Mouse (Mus musculus): ENCODE data around the gene Zfp804b. TPM values are rescaled to one million over a fixed set of nuclear protein-coding genes. Genes with fewer than 3 reads are reported as not detected.

Gene Zfp804b
- polyA plus RNA-seq, 1 experiment from 2014 or later = 0.29 TPM

DNA sequence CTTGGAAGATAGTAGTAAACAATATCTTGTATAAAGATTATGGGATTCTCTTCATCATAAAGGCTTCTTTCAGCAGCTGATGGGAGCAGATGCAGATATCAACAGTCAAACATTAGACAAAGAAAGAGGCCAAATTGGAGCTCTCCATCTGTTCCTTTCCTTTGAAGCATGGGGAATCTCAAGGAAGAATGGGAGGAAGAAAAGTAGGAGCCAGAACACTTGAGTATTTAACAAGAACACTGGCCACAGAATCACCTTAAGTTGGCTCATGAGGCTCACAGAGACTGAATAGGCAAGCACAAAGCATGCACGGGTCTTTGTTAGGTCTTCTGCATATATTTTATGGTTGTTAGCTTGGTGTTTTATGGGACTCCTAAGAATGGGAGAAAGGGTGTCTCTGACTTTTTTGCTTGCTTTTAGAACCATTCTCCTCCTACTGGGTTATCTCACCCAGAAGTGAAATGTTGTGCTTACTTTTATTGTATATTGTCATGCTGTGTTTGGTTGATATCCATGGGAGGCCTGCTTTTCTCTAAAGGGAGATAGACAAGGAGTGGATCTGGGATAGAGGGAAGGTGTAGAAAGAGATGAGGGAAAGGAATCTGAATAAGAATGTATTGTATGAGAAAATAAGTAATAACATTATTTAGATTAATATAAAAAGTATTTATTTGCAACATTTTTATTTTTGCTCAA lies 270.5 kb downstream of the Zfp804b start:
- 78% methylated on average over 1 of the region's 1 CpGs for WGBS
- no peak overlapping the region for H3K9ac ChIP-seq
- no peaks in the 10 kb centered on the region for H3K4me1 ChIP-seq
- H3K27ac ChIP-seq = no peak overlapping the region
- no peak overlapping the region for H3K4me2 ChIP-seq (replicated peaks)
- no peak for ATAC-seq (ENCODE audit: insufficient number of reproducible peaks, insufficient read depth, low FRiP score, low TSS enrichment)
- no peaks in the 10 kb centered on the region for H3K9me3 ChIP-seq
- H3K27me3 ChIP-seq = no peaks in the 10 kb centered on the region
- H3K4me3 ChIP-seq = no peak overlapping the region
- H3K36me3 ChIP-seq = no peaks in the 10 kb centered on the region

DNA sequence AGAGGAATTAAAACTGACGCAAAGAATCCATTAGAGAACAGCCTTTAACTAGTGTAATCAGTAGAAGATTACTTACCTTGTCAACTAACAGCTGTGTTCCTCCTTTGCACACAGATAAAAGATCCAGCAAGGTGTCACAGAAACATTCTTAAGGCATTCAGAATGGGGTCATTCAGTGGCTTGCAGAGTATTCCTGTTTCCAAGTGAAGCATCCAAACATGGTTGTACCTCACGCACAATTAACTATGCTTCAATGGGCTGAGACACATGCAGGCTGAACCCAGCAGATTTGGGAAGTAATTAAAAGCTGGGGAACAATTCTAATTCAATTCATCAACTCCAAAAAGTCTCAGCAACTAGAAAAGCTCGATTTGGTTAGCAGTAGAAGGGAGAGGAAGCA lies 337.1 kb downstream of the Zfp804b start:
- no peak overlapping the region for H3K27ac ChIP-seq
- no peaks in the 10 kb centered on the region for H3K27me3 ChIP-seq
- ATAC-seq (ENCODE audit: insufficient number of reproducible peaks, insufficient read depth, low FRiP score, low TSS enrichment) = no peak
- H3K36me3 ChIP-seq = no peaks in the 10 kb centered on the region
- no peaks in the 10 kb centered on the region for H3K9me3 ChIP-seq
- 51% methylated on average over 3 of the region's 3 CpGs for WGBS
- no peak overlapping the region for H3K4me3 ChIP-seq
- no peak overlapping the region for H3K9ac ChIP-seq
- H3K4me1 ChIP-seq = no peaks in the 10 kb centered on the region
- no peak overlapping the region for H3K4me2 ChIP-seq (replicated peaks)

DNA sequence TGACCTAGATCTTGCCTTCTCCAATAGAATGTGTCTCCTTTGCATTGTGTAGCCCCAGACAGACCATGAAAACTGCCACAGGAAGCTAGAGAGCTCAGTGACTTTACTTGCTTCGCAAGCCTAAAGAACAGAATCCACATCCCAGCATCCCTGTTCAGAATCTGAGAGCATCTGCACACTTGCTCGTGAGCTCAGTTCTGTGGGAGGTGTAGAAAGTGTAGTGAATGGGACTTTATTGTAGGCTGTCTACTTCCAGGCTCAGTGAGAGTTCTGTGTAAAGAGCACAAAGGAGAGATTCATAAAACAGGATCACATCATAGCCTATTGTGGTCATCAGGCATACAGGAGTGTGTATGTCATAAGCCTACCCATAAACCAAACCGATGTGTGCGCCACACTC lies 360.6 kb downstream of the Zfp804b start:
- no peaks in the 10 kb centered on the region for H3K27me3 ChIP-seq
- H3K4me3 ChIP-seq = no peak overlapping the region
- H3K27ac ChIP-seq = no peak overlapping the region
- no peak for ATAC-seq (ENCODE audit: insufficient number of reproducible peaks, insufficient read depth, low FRiP score, low TSS enrichment)
- H3K9ac ChIP-seq = no peak overlapping the region
- WGBS = 84% methylated on average over 4 of the region's 4 CpGs
- H3K9me3 ChIP-seq = no peaks in the 10 kb centered on the region
- H3K4me2 ChIP-seq (replicated peaks) = no peak overlapping the region
- no peaks in the 10 kb centered on the region for H3K4me1 ChIP-seq
- H3K36me3 ChIP-seq = no peaks in the 10 kb centered on the region

DNA sequence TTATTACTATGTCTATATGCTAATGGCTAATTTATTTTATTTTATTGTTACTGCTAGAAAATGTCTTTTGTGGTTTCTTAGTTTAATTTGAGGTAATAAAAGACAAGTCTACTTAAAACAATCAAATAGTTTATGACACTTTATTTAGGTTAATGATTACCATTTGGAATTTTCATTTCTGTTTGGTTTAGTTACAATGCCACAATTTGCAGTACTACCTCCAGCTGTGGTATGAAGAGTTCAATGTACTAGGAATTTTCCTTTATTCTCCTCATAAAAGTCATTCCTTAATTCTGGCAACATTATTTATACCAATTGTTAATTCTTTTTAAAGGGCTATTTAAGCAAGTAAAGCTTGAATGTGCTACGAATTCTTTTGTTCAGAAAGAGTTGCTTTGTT lies 409.7 kb downstream of the Zfp804b start:
- Histone ChIP-seq H3K27me3 (no peaks in the 10 kb centered on the region), H3K36me3 (no peaks in the 10 kb centered on the region), H3K27ac (no peak overlapping the region), H3K9ac (no peak overlapping the region), H3K9me3 (no peaks in the 10 kb centered on the region), H3K4me3 (no peak overlapping the region), H3K4me1 (no peaks in the 10 kb centered on the region), H3K4me2 (replicated peaks) (no peak overlapping the region)
- no peak for ATAC-seq (ENCODE audit: insufficient number of reproducible peaks, insufficient read depth, low FRiP score, low TSS enrichment)
- WGBS = 75% methylated on average over 1 of the region's 1 CpGs

DNA sequence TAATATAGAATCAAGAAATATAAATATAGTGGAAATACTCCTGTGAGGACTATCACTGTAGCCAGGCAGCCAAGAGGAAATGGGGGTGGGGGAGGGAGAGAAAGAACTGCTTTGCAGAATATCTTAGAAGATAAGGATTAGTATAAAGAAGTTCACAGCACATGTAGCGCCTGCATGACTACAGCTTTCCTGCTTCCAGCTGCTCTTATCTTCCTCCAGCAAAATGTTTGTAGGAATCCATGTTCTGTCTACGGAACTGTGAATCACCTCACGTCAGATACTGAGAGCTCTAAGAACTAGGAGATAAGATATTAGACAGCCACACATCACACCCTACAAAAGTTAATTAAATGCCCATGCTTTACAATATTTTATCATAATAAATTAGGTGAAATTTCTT lies 433.3 kb downstream of the Zfp804b start:
- Histone ChIP-seq H3K4me2 (replicated peaks) (no peak overlapping the region), H3K36me3 (no peaks in the 10 kb centered on the region), H3K9me3 (no peaks in the 10 kb centered on the region), H3K27me3 (no peaks in the 10 kb centered on the region), H3K9ac (no peak overlapping the region), H3K27ac (no peak overlapping the region), H3K4me3 (no peak overlapping the region), H3K4me1 (no peaks in the 10 kb centered on the region)
- ATAC-seq (ENCODE audit: insufficient number of reproducible peaks, insufficient read depth, low FRiP score, low TSS enrichment) = no peak
- 93% methylated on average over 3 of the region's 3 CpGs for WGBS

DNA sequence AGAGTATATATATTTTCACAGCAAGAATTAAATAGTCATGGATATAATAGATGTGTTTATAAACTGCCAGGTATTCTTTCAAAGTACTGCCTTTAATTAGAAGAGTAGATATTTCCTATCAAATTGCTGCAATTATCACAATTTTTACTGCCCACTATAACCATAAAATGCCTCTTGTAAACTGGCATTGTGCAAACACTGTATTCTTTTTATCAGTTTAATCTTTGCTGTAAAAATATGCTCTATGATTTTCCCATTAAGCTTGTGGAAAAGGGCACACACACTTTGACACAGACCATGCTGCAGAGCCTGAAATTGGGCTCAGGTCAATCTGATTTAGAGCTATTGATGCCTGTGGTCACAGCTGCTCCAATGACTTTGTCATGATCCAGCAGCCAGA lies 463.2 kb downstream of the Zfp804b start:
- no peak for ATAC-seq (ENCODE audit: insufficient number of reproducible peaks, insufficient read depth, low FRiP score, low TSS enrichment)
- H3K27ac ChIP-seq = no peak overlapping the region
- no peaks in the 10 kb centered on the region for H3K4me1 ChIP-seq
- H3K27me3 ChIP-seq = no peaks in the 10 kb centered on the region
- no peaks in the 10 kb centered on the region for H3K36me3 ChIP-seq
- no peaks in the 10 kb centered on the region for H3K9me3 ChIP-seq
- no peak overlapping the region for H3K9ac ChIP-seq
- no peak overlapping the region for H3K4me2 ChIP-seq (replicated peaks)
- H3K4me3 ChIP-seq = no peak overlapping the region

DNA sequence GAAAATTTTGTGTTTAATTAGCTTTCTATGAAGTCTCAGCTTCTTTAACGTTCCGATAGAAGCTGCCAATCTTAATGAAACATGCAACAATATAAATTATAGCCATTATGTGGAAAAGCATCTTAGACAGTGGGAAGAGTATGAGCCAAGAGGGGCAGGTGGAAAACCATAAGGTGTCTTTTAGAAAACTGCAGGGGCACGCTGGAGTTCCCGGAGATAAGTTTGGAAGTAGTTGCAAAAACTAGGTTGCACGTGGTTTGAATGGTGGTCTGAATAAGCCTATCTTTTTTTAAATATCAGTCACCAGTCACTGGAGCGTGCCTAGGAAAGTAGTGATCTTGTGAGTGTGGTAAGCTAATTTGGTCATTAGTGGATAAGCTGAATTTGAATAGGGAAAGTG lies 473.0 kb downstream of the Zfp804b start:
- no peaks in the 10 kb centered on the region for H3K27me3 ChIP-seq
- H3K4me2 ChIP-seq (replicated peaks) = no peak overlapping the region
- no peaks in the 10 kb centered on the region for H3K9me3 ChIP-seq
- no peak overlapping the region for H3K4me3 ChIP-seq
- no peaks in the 10 kb centered on the region for H3K4me1 ChIP-seq
- no peak overlapping the region for H3K27ac ChIP-seq
- no peak for ATAC-seq (ENCODE audit: insufficient number of reproducible peaks, insufficient read depth, low FRiP score, low TSS enrichment)
- WGBS = 85% methylated on average over 6 of the region's 6 CpGs
- H3K9ac ChIP-seq = no peak overlapping the region
- no peaks in the 10 kb centered on the region for H3K36me3 ChIP-seq

DNA sequence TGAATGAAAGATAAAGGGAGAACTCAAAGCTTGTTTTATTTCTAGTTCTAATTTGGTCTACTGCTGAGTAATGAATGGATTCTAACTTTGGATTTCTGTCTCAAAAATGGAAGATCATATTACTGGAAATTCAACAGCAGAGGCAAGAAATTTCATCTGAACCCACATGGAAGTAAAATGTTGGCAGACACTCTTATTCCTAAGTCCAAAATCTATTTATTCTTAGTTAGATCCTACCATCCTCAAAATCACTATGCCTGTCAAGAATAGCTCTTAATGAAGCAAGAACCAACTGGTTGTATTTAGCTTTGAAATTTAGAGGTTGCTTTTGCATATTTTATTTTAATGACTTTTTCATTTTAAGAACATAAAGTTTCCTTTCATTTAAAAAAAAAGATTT lies 473.6 kb downstream of the Zfp804b start:
- Histone ChIP-seq H3K4me3 (no peak overlapping the region), H3K9ac (no peak overlapping the region), H3K27ac (no peak overlapping the region), H3K9me3 (no peaks in the 10 kb centered on the region), H3K27me3 (no peaks in the 10 kb centered on the region), H3K4me1 (no peaks in the 10 kb centered on the region), H3K36me3 (no peaks in the 10 kb centered on the region), H3K4me2 (replicated peaks) (no peak overlapping the region)
- no peak for ATAC-seq (ENCODE audit: insufficient number of reproducible peaks, insufficient read depth, low FRiP score, low TSS enrichment)

DNA sequence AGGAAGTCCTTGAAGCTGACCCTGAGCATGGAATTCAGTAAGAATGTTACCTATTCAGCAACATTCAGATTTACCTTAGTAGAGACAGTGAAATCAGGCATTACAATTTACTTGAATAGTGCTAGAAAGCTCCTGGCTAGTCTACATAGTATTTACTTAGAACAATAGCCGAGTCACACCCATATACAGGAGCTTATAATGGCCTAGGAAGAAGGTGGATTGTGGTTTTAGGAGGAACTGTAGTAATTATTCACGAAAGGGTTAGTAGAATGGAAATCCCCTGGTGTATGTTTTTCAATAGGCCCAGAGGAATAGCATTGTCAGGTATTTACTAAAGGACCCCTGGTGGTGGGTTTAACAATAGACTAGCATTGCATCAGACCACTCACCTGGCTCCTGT lies 549.2 kb downstream of the Zfp804b start:
- Histone ChIP-seq H3K27me3 (no peaks in the 10 kb centered on the region), H3K36me3 (no peaks in the 10 kb centered on the region), H3K4me3 (no peak overlapping the region), H3K27ac (no peak overlapping the region), H3K9ac (no peak overlapping the region), H3K4me2 (replicated peaks) (no peak overlapping the region), H3K9me3 (no peaks in the 10 kb centered on the region), H3K4me1 (no peaks in the 10 kb centered on the region)
- no peak for ATAC-seq (ENCODE audit: insufficient number of reproducible peaks, insufficient read depth, low FRiP score, low TSS enrichment)
- 67% methylated on average over 2 of the region's 2 CpGs for WGBS

DNA sequence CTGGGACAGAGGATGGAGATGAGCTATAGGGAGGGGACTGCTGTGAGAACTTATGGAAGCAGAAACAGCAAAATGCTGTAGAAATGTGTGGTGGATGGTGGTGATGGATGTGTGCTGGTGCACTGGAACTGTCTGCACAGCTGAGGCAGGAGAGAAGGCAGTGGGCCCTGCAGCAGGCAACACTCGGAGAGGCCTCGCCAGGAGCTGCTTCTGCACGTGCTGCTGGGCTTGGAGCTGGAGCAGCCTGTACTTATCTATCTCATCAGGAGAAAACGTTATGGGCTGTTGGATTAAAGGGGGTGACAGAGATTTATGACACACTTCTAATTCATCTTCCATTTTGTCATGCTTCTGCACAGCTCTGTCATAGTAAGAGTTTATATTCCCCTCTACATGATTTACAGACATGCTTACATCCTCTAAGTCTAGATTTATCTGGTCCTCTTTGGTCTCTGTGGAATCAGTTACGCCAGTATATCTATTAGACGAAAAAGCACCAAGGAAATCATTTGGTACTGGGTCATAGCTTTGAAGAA lies 575.1 kb downstream of the Zfp804b start:
- ATAC-seq (ENCODE audit: insufficient number of reproducible peaks, insufficient read depth, low FRiP score, low TSS enrichment) = no peak
- H3K4me1 ChIP-seq = no peaks in the 10 kb centered on the region
- no peak overlapping the region for H3K4me2 ChIP-seq (replicated peaks)

More for the DNA sequence above, 575.1 kb downstream of the Zfp804b start:
- no peaks in the 10 kb centered on the region for H3K27me3 ChIP-seq
- H3K36me3 ChIP-seq = no peaks in the 10 kb centered on the region
- no peak overlapping the region for H3K4me3 ChIP-seq
- H3K9ac ChIP-seq = no peak overlapping the region
- 73% methylated on average over 6 of the region's 6 CpGs for WGBS
- no peaks in the 10 kb centered on the region for H3K9me3 ChIP-seq
- no peak overlapping the region for H3K27ac ChIP-seq

All from embryonic facial prominence, embryonic 12.5 days (tissue).